20 mouse cellular contexts compared by ENCODE assay signal in the genomic region with DNA sequence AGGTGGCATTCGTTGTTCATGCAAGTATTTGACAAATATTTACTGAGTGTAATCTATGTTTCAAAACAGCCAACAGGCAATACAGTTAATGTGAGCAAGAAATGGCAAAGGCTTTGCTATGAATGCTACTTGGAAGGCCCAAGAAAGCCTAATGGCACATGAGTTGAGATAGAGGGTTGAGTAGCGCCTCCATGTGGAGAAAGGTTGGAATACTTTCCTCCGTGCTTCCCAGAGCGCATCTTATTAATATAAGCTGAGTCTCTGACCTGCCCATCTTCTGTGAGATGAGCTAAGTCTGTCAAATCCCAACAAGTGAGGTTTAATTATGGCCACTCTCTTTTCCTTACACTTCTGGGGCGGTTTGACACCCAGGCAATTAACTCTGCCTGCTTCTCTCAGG.
DNase-seq lines count a peak whose midpoint lies in the region; ATAC-seq and TF ChIP-seq lines count a peak whose summit lies in the region.
"Had no signal": no experiment of that assay in that cellular context is flagged by ENCODE, and none has a peak within 500 bp of the region (broad histone marks: within the 10 kb centered on the region; RNA-seq: fewer than 3 reads in every experiment).

No protein-coding gene starts in this region.

- no peak overlapping the region for H3K9ac ChIP-seq in embryonic facial prominence, embryonic 11.5 days (replicated peaks; ENCODE audit: low read length)
- no peak overlapping the region for H3K9ac ChIP-seq in hindbrain, postnatal 0 days (replicated peaks; ENCODE audit: low read length)
- H3K9ac ChIP-seq: heart, embryonic 15.5 days; hindbrain, embryonic 15.5 days; liver, postnatal 0 days had no signal

- no peaks in the 10 kb centered on the region for H3K36me3 ChIP-seq in embryonic facial prominence, embryonic 11.5 days (replicated peaks; ENCODE audit: control insufficient read depth, insufficient read depth, low read depth, low read length)
- no peaks in the 10 kb centered on the region for H3K36me3 ChIP-seq in embryonic facial prominence, embryonic 10.5 days (replicated peaks)
- no peaks in the 10 kb centered on the region for H3K36me3 ChIP-seq in hindbrain, postnatal 0 days (ENCODE audit: insufficient read depth, low read length)
- no peaks in the 10 kb centered on the region for H3K36me3 ChIP-seq in heart, embryonic 10.5 days
- H3K36me3 ChIP-seq: G1E; heart, embryonic 15.5 days; hindbrain, embryonic 15.5 days had no signal

- TF ChIP-seq CTCF in layer of hippocampus, adult 2 months (conservative IDR thresholded peaks at IDR 0.05) = peak; percentile 61
- peak; percentile 54 for TF ChIP-seq CTCF in hindbrain, postnatal 0 days (IDR thresholded peaks at IDR 0.05; ENCODE audit: low read depth)

- 70% methylated on average over 5 of the region's 5 CpGs for WGBS in embryonic facial prominence, embryonic 11.5 days
- 71% methylated on average over 5 of the region's 5 CpGs for WGBS in embryonic facial prominence, embryonic 10.5 days
- 75% methylated on average over 5 of the region's 5 CpGs for WGBS in hindbrain, postnatal 0 days
- 60% methylated on average over 5 of the region's 5 CpGs for WGBS in heart, embryonic 10.5 days

- H3K27ac ChIP-seq in embryonic facial prominence, embryonic 11.5 days (replicated peaks; ENCODE audit: low read depth, low read length) = no peak overlapping the region
- H3K27ac ChIP-seq in embryonic facial prominence, embryonic 10.5 days (replicated peaks) = no peak overlapping the region
- H3K27ac ChIP-seq in layer of hippocampus, adult 2 months = no peak overlapping the region
- H3K27ac ChIP-seq in hindbrain, postnatal 0 days = no peak overlapping the region
- no peak overlapping the region for H3K27ac ChIP-seq in heart, embryonic 10.5 days
- H3K27ac ChIP-seq: gastrocnemius, adult 2 months; heart, embryonic 15.5 days; hindbrain, embryonic 15.5 days; macrophage had no signal

- H3K4me2 ChIP-seq in embryonic facial prominence, embryonic 11.5 days (ENCODE audit: low read depth, low read length) = no peak overlapping the region
- H3K4me2 ChIP-seq in hindbrain, postnatal 0 days (ENCODE audit: low read depth, low read length) = no peak overlapping the region
- H3K4me2 ChIP-seq: heart, embryonic 15.5 days; hindbrain, embryonic 15.5 days had no signal

- no peaks in the 10 kb centered on the region for H3K4me1 ChIP-seq in embryonic facial prominence, embryonic 11.5 days (ENCODE audit: control insufficient read depth, insufficient read depth, low read length)
- H3K4me1 ChIP-seq in embryonic facial prominence, embryonic 10.5 days = peaks cover 6% of the 10 kb centered on the region; the same call in 1 of the 2 replicates
- H3K4me1 ChIP-seq in hindbrain, postnatal 0 days (ENCODE audit: insufficient read depth, low read length) = peaks cover 5% of the 10 kb centered on the region; the same call in 1 of the 2 replicates
- H3K4me1 ChIP-seq in heart, embryonic 10.5 days = no peaks in the 10 kb centered on the region
- H3K4me1 ChIP-seq: heart, embryonic 15.5 days had no signal

- no peaks in the 10 kb centered on the region for H3K27me3 ChIP-seq in embryonic facial prominence, embryonic 11.5 days (ENCODE audit: control insufficient read depth, insufficient read depth, low read length)
- H3K27me3 ChIP-seq in embryonic facial prominence, embryonic 10.5 days (replicated peaks; ENCODE audit: low read depth, poor library complexity, severe bottlenecking) = no peaks in the 10 kb centered on the region
- H3K27me3 ChIP-seq in hindbrain, postnatal 0 days (ENCODE audit: insufficient read depth, low read length) = no peaks in the 10 kb centered on the region
- H3K27me3 ChIP-seq in heart, embryonic 10.5 days (ENCODE audit: insufficient read depth, poor library complexity, severe bottlenecking) = no peaks in the 10 kb centered on the region
- H3K27me3 ChIP-seq: hindbrain, embryonic 15.5 days had no signal

- H3K4me3 ChIP-seq in embryonic facial prominence, embryonic 11.5 days (ENCODE audit: low read depth, low read length) = no peak overlapping the region
- H3K4me3 ChIP-seq in embryonic facial prominence, embryonic 10.5 days = no peak overlapping the region
- H3K4me3 ChIP-seq in layer of hippocampus, adult 2 months = no peak overlapping the region
- H3K4me3 ChIP-seq in hindbrain, postnatal 0 days (ENCODE audit: low read length) = no peak overlapping the region
- no peak overlapping the region for H3K4me3 ChIP-seq in heart, embryonic 10.5 days
- H3K4me3 ChIP-seq: gastrocnemius, adult 2 months; heart, embryonic 15.5 days; hindbrain, embryonic 15.5 days had no signal

- peak; percentile 14 for DNase-seq in embryonic facial prominence, embryonic 11.5 days (ENCODE audit: low spot score)
- DNase-seq in embryonic facial prominence, embryonic 10.5 days (ENCODE audit: low spot score) = no peak
- DNase-seq in layer of hippocampus, adult 2 months (ENCODE audit: low spot score in 2 of 2) = no peak
- DNase-seq in layer of hippocampus, adult 9-11 months = no peak
- peak; percentile 22 for DNase-seq in ES-CJ7 (ENCODE audit: low read depth, low spot score)
- peak; percentile 56 for DNase-seq in hindbrain, postnatal 0 days (ENCODE audit: low spot score)
- no peak for DNase-seq in thymus, postnatal 0 days (ENCODE audit: low spot score)
- no peak for DNase-seq in heart, embryonic 10.5 days (ENCODE audit: low spot score)
- DNase-seq: cerebellum, adult 9-10 months; gastrocnemius, adult 2 months; kidney, adult 8-10 months; kidney, postnatal 4 days; liver; liver, postnatal 0 days; midbrain, embryonic 14.5 days had no signal

- no peak for ATAC-seq in embryonic facial prominence, embryonic 11.5 days (replicated peaks; ENCODE audit: insufficient number of reproducible peaks, low FRiP score, low TSS enrichment, low read depth)
- peak; percentile 21; the same call in 1 of the 2 replicates for ATAC-seq in hindbrain, postnatal 0 days
- ATAC-seq: forebrain, embryonic 16.5 days; liver, postnatal 0 days had no signal

- H3K9me3 ChIP-seq in embryonic facial prominence, embryonic 11.5 days (replicated peaks; ENCODE audit: control insufficient read depth, low read length) = no peaks in the 10 kb centered on the region
- H3K9me3 ChIP-seq in embryonic facial prominence, embryonic 10.5 days = no peaks in the 10 kb centered on the region
- H3K9me3 ChIP-seq in hindbrain, postnatal 0 days (ENCODE audit: low read length) = no peaks in the 10 kb centered on the region
- H3K9me3 ChIP-seq in heart, embryonic 10.5 days = no peaks in the 10 kb centered on the region
- H3K9me3 ChIP-seq: heart, embryonic 15.5 days; hindbrain, embryonic 15.5 days had no signal

Comparison
In these comparisons a context has a peak if more than half of its experiments do, and no peak if none do; other contexts are left out.
1. DNase-seq: peak in embryonic facial prominence, embryonic 11.5 days (single experiment), ES-CJ7 (single experiment) and hindbrain, postnatal 0 days (single experiment); none in embryonic facial prominence, embryonic 10.5 days (single experiment), layer of hippocampus, adult 2 months (0 of 2), layer of hippocampus, adult 9-11 months (single experiment), thymus, postnatal 0 days (single experiment) and heart, embryonic 10.5 days (single experiment).